Comparison of ENCODE assay signal across 8 mouse cellular contexts in the genomic region with DNA sequence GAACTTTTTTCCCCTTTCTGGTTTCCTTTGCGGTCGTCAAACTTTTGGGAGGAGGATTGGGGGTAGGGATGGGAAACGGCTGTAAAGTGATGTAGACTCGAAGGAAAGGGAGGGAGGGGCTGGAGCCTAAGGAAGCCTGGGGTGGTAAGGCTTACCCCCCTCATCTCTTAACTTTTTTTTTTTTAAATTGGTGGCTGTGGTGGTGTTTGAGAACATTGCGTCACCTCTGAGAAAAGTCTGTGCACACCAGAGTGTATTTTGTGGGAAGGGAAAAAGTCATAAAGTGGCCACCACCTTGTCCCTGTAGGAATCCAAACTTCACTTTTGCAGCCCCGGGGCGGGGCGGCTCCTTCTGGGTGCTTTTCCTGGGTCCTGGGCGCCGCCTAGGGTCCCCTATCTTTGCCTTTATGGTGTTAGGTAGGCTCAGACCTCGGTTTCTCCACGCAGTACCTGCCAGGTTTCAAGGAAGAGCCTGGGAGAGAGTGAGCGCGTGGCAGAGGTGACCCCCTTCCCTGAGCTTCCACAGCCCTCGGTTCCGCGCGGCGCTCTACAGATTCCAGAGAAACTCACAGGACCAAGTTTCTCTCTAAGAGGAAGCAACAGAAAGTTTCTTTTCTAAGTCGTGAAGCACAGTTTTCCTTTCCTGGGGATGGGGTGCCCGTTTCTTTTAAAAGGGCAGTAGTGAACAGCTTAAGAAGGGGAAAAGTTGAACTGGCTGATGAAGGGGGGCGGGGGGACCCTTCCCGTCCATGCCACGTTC. TPM values are rescaled to one million over a fixed set of nuclear protein-coding genes. Genes with fewer than 3 reads are reported as not detected.
DNase-seq lines count a peak whose midpoint lies in the region; ATAC-seq lines count a peak whose summit lies in the region.

No protein-coding gene starts in this region.

- peak; percentile 68 for DNase-seq in limb, embryonic 10.5 days (ENCODE audit: low spot score)
- no peak for DNase-seq in frontal cortex, postnatal 14 days (ENCODE audit: low spot score in 2 of 2)
- DNase-seq in left cerebral cortex, adult 18-20 months (ENCODE audit: low spot score in 2 of 2), result no peak

- no peaks in the 10 kb centered on the region; the same call in 1 of the 2 replicates for H3K36me3 ChIP-seq in erythroblast, embryonic 14.5 days (ENCODE audit: control insufficient read depth)
- H3K36me3 ChIP-seq in heart, embryonic 13.5 days, result peaks cover 24% of the 10 kb centered on the region
- H3K36me3 ChIP-seq in limb, embryonic 10.5 days, result peaks cover 24% of the 10 kb centered on the region
- H3K36me3 ChIP-seq in midbrain, embryonic 12.5 days, result 0 out of 2 replicates have a peak, but pooled peaks cover 3% of the 10 kb centered on the region

- ATAC-seq in erythroblast, adult 5-6 weeks (replicated peaks; ENCODE audit: low FRiP score, poor library complexity, severe bottlenecking), result no peak
- ATAC-seq in common myeloid progenitor, adult 5-6 weeks (replicated peaks; ENCODE audit: low read depth, poor library complexity, severe bottlenecking), result peak; percentile 55
- peak; percentile 29; the same call in 1 of the 2 replicates for ATAC-seq in heart, embryonic 13.5 days (ENCODE audit: extremely low read depth, insufficient number of reproducible peaks, low FRiP score, low TSS enrichment)
- ATAC-seq in midbrain, embryonic 12.5 days (ENCODE audit: low FRiP score, low read depth), result peak; percentile 31

- peak overlapping the region; percentile 56 for H3K4me3 ChIP-seq in erythroblast, embryonic 14.5 days (replicated peaks)
- peak overlapping the region; percentile 94 for H3K4me3 ChIP-seq in heart, embryonic 13.5 days
- H3K4me3 ChIP-seq in limb, embryonic 10.5 days, result peak overlapping the region; percentile 84
- peak overlapping the region; percentile 67 for H3K4me3 ChIP-seq in midbrain, embryonic 12.5 days

- H3K9me3 ChIP-seq in erythroblast, embryonic 14.5 days (ENCODE audit: control insufficient read depth, low read length), result no peaks in the 10 kb centered on the region
- H3K9me3 ChIP-seq in heart, embryonic 13.5 days, result no peaks in the 10 kb centered on the region
- no peaks in the 10 kb centered on the region for H3K9me3 ChIP-seq in limb, embryonic 10.5 days (replicated peaks)
- H3K9me3 ChIP-seq in midbrain, embryonic 12.5 days, result no peaks in the 10 kb centered on the region

- peak overlapping the region; percentile 96 for H3K27ac ChIP-seq in heart, embryonic 13.5 days (replicated peaks)
- peak overlapping the region; percentile 98 for H3K27ac ChIP-seq in limb, embryonic 10.5 days
- peak overlapping the region; percentile 83 for H3K27ac ChIP-seq in midbrain, embryonic 12.5 days (replicated peaks)

- WGBS in heart, embryonic 13.5 days, result under 1% methylated on average over 24 of the region's 24 CpGs
- WGBS in limb, embryonic 10.5 days, result under 1% methylated on average over 24 of the region's 24 CpGs
- WGBS in midbrain, embryonic 12.5 days, result under 1% methylated on average over 23 of the region's 24 CpGs

- H3K4me1 ChIP-seq in erythroblast, embryonic 14.5 days (ENCODE audit: control insufficient read depth), result peaks cover 2% of the 10 kb centered on the region; the same call in 1 of the 2 replicates
- peaks cover 44% of the 10 kb centered on the region for H3K4me1 ChIP-seq in heart, embryonic 13.5 days
- peaks cover 47% of the 10 kb centered on the region for H3K4me1 ChIP-seq in limb, embryonic 10.5 days
- peaks cover 13% of the 10 kb centered on the region for H3K4me1 ChIP-seq in midbrain, embryonic 12.5 days

- peaks cover 49% of the 10 kb centered on the region for H3K27me3 ChIP-seq in erythroblast, embryonic 14.5 days (ENCODE audit: control insufficient read depth)
- H3K27me3 ChIP-seq in heart, embryonic 13.5 days (replicated peaks), result no peaks in the 10 kb centered on the region
- no peaks in the 10 kb centered on the region for H3K27me3 ChIP-seq in limb, embryonic 10.5 days (ENCODE audit: low read depth, poor library complexity, severe bottlenecking)
- peaks cover 30% of the 10 kb centered on the region for H3K27me3 ChIP-seq in midbrain, embryonic 12.5 days

- H3K4me2 ChIP-seq in heart, embryonic 13.5 days, result peak overlapping the region; percentile 93
- H3K4me2 ChIP-seq in midbrain, embryonic 12.5 days (replicated peaks), result peak overlapping the region; percentile 91

- peak overlapping the region; percentile 93 for H3K9ac ChIP-seq in heart, embryonic 13.5 days
- peak overlapping the region; percentile 72 for H3K9ac ChIP-seq in midbrain, embryonic 12.5 days (replicated peaks)

RNA-seq across cellular contexts. Expression of a gene that starts 0.6 kb away (rescaled TPM):
- 0.28 and 0.36 TPM in 2 replicates for polyA plus RNA-seq in erythroblast, embryonic 14.5 days (2012)
- 147 and 158 TPM in 2 replicates for total RNA-seq in erythroblast, adult 5-6 weeks (2015; ENCODE audit: low replicate concordance)
- 23.0 and 31.9 TPM in 2 replicates for total RNA-seq in erythroblast, adult 5-6 weeks (2017; ENCODE audit: low replicate concordance)
- total RNA-seq in common myeloid progenitor, adult 5-6 weeks (2017), result 5.4 and 18.0 TPM in 2 replicates
- polyA plus RNA-seq in heart, embryonic 13.5 days (2015; fragmentation: Nextera tagmentation; extraction: Ambion mirVana), result 200 and 248 TPM in 2 replicates
- polyA plus RNA-seq in limb, embryonic 10.5 days (2016; fragmentation: Nextera tagmentation; extraction: Ambion mirVana), result 129 and 191 TPM in 2 replicates
- 91.1 and 108 TPM in 2 replicates for polyA plus RNA-seq in midbrain, embryonic 12.5 days (2016; fragmentation: Nextera tagmentation; extraction: Ambion mirVana)
- 10 to 100 TPM; 42.0 to 45.8 TPM for total RNA-seq in left cerebral cortex, adult 18-20 months (2021)

Comparison
In these comparisons a context has a peak if more than half of its experiments do, and no peak if none do; other contexts are left out.
1. RNA of a gene that starts 0.6 kb away (polyA plus RNA-seq): 200 to 248 TPM in heart, embryonic 13.5 days, 129 to 191 TPM in limb, embryonic 10.5 days and 91.1 to 108 TPM in midbrain, embryonic 12.5 days; 0.28 to 0.36 TPM in erythroblast, embryonic 14.5 days; every median in the first group is over 10 times any median in the second.
2. Peak in every context shown above with its lines, with median percentiles within 50 percentile points of each other: H3K4me3 ChIP-seq and H3K27ac ChIP-seq.